Mouse (Mus musculus): ENCODE data around the gene Grid1. TPM values are rescaled to one million over a fixed set of nuclear protein-coding genes. Genes with fewer than 3 reads are reported as not detected.

The Grid1 gene
- polyA plus RNA-seq, 1 experiment from 2014 or later, result 2.5 TPM

DNA sequence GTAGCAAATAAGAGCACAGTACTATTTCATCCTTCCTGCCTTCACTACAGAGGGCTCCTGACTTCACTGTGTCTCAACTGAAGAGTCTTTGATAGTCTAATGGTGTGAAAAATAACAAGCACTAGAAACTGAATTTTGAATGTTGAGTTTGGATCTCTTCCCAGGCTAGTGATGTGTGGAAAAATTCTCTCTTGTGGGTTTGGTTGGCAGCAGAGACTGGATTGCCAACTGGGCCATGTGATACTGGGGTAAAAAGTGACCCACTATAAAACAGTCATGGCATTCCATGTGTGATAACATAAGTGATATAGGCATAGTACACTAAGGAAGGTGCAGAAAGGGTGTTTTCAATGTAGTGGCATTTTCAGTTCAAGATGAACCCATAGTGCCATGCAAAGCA, 699.5 kb downstream of the Grid1 start:
- no peak overlapping the region for H3K9ac ChIP-seq (ENCODE audit: low read depth, low read length)
- H3K27ac ChIP-seq (replicated peaks; ENCODE audit: low read depth, low read length), result no peak overlapping the region
- no peaks in the 10 kb centered on the region for H3K4me1 ChIP-seq (ENCODE audit: control insufficient read depth, insufficient read depth, low read length)
- H3K27me3 ChIP-seq (replicated peaks; ENCODE audit: control insufficient read depth, insufficient read depth, low read length), result no peaks in the 10 kb centered on the region
- H3K4me3 ChIP-seq (ENCODE audit: low read depth, low read length), result no peak overlapping the region
- no peaks in the 10 kb centered on the region for H3K36me3 ChIP-seq (ENCODE audit: control insufficient read depth, insufficient read depth, low read length)
- ATAC-seq (ENCODE audit: low read depth), result no peak
- no peaks in the 10 kb centered on the region for H3K9me3 ChIP-seq (ENCODE audit: control insufficient read depth, low read length)
- H3K4me2 ChIP-seq (ENCODE audit: low read depth, low read length), result no peak overlapping the region
- no peak for DNase-seq (ENCODE audit: low spot score)

DNA sequence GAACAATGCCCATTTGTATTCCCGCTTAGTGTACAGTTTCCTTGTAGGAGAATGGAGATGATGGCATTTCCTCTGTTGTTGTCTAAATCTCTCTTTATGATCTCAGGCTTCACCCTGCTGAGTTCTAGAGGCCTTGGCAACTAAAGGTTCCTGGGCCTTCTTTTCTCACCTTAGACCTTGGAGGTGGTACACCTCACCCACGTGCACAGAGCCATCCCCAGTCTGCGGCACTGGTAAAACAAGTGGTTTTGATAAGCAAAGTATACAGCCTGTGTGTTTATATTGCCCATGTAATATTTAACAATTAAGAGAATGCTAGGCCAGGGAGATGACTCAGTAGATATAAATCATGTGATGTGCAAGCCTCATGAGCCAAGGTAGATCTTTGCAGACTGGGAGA, 718.9 kb downstream of the Grid1 start:
- H3K27ac ChIP-seq (replicated peaks; ENCODE audit: low read depth, low read length), result no peak overlapping the region
- WGBS, result 77% methylated on average over 3 of the region's 3 CpGs

DNA sequence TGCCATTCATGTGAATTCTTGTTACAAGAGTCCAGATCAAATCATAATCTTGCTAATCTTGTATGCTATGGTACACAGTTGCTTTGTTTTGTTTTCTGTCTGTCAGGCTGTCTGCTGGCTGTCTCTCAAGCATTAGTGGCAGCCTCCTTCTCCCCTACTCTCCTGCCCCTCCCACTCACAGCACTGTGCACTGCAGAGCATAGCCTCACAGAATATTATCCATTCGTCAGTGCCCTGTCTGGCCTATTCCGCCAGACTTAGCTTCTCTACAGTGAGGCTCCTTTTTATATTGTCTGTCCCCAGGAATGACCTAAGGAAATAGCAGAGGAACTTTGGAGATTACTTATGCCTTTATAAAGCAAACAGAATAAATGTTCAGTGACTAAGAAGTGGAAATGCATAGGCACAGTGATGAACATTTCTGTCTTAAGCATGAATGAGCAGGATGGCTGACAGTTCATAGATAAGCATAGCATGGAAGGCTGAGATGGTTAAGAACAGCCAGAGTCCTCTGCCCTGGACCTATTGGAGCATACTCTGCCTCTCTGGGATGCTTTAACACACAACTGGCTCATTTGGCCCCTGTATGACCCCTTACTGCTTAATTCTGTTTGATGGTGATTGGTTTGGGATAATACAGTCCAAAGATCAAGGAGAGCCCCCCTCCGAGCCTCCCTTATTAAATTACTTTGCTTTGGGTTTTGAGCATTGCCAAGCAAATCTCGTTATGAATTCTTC, 721.5 kb downstream of the Grid1 start:
- ATAC-seq (ENCODE audit: low read depth) (peak; percentile 37; the same call in 1 of the 2 replicates), DNase-seq (ENCODE audit: low spot score) (peak; percentile 24)
- H3K9me3 ChIP-seq (ENCODE audit: control insufficient read depth, low read length), result no peaks in the 10 kb centered on the region
- no peak overlapping the region for H3K27ac ChIP-seq (replicated peaks; ENCODE audit: low read depth, low read length)
- 53% methylated on average over 4 of the region's 4 CpGs for WGBS
- H3K4me3 ChIP-seq (ENCODE audit: low read depth, low read length), result no peak overlapping the region
- no peak overlapping the region for H3K4me2 ChIP-seq (ENCODE audit: low read depth, low read length)
- no peaks in the 10 kb centered on the region for H3K27me3 ChIP-seq (replicated peaks; ENCODE audit: control insufficient read depth, insufficient read depth, low read length)
- no peak overlapping the region for H3K9ac ChIP-seq (ENCODE audit: low read depth, low read length)
- no peaks in the 10 kb centered on the region for H3K4me1 ChIP-seq (ENCODE audit: control insufficient read depth, insufficient read depth, low read length)
- no peaks in the 10 kb centered on the region for H3K36me3 ChIP-seq (ENCODE audit: control insufficient read depth, insufficient read depth, low read length)

More for the DNA sequence above, 718.9 kb downstream of the Grid1 start:
- Histone ChIP-seq H3K9me3 (ENCODE audit: control insufficient read depth, low read length) (no peaks in the 10 kb centered on the region), H3K4me1 (ENCODE audit: control insufficient read depth, insufficient read depth, low read length) (no peaks in the 10 kb centered on the region), H3K9ac (ENCODE audit: low read depth, low read length) (no peak overlapping the region), H3K27me3 (replicated peaks; ENCODE audit: control insufficient read depth, insufficient read depth, low read length) (no peaks in the 10 kb centered on the region), H3K4me3 (ENCODE audit: low read depth, low read length) (no peak overlapping the region), H3K36me3 (ENCODE audit: control insufficient read depth, insufficient read depth, low read length) (no peaks in the 10 kb centered on the region), H3K4me2 (ENCODE audit: low read depth, low read length) (no peak overlapping the region)
- DNase-seq (ENCODE audit: low spot score) (no peak), ATAC-seq (ENCODE audit: low read depth) (no peak)

GRCm38 (mm10) chr14:35541992-35542380, 722.1 kb downstream of the Grid1 start:
- no peaks in the 10 kb centered on the region for H3K27me3 ChIP-seq (replicated peaks; ENCODE audit: control insufficient read depth, insufficient read depth, low read length)
- H3K27ac ChIP-seq (replicated peaks; ENCODE audit: low read depth, low read length), result no peak overlapping the region
- DNase-seq (ENCODE audit: low spot score), result no peak
- no peak for ATAC-seq (ENCODE audit: low read depth)
- WGBS, result 75% methylated on average over 1 of the region's 1 CpGs
- no peaks in the 10 kb centered on the region for H3K4me1 ChIP-seq (ENCODE audit: control insufficient read depth, insufficient read depth, low read length)
- no peak overlapping the region for H3K4me2 ChIP-seq (ENCODE audit: low read depth, low read length)
- no peaks in the 10 kb centered on the region for H3K36me3 ChIP-seq (ENCODE audit: control insufficient read depth, insufficient read depth, low read length)
- no peaks in the 10 kb centered on the region for H3K9me3 ChIP-seq (ENCODE audit: control insufficient read depth, low read length)
- H3K9ac ChIP-seq (ENCODE audit: low read depth, low read length), result no peak overlapping the region
- no peak overlapping the region for H3K4me3 ChIP-seq (ENCODE audit: low read depth, low read length)

GRCm38 (mm10) chr14:35554288-35554687, 734.4 kb downstream of the Grid1 start:
- DNase-seq (ENCODE audit: low spot score), result no peak
- Histone ChIP-seq H3K4me1 (ENCODE audit: control insufficient read depth, insufficient read depth, low read length) (no peaks in the 10 kb centered on the region), H3K27ac (replicated peaks; ENCODE audit: low read depth, low read length) (no peak overlapping the region), H3K9me3 (ENCODE audit: control insufficient read depth, low read length) (no peaks in the 10 kb centered on the region), H3K4me2 (ENCODE audit: low read depth, low read length) (no peak overlapping the region), H3K4me3 (ENCODE audit: low read depth, low read length) (no peak overlapping the region), H3K9ac (ENCODE audit: low read depth, low read length) (no peak overlapping the region), H3K27me3 (replicated peaks; ENCODE audit: control insufficient read depth, insufficient read depth, low read length) (no peaks in the 10 kb centered on the region), H3K36me3 (ENCODE audit: control insufficient read depth, insufficient read depth, low read length) (no peaks in the 10 kb centered on the region)
- WGBS, result 82% methylated on average over 3 of the region's 3 CpGs
- ATAC-seq (ENCODE audit: low read depth), result no peak

- ATAC-seq (ENCODE audit: low read depth) (no peak), DNase-seq (ENCODE audit: low spot score) (no peak)
- no peaks in the 10 kb centered on the region for H3K4me1 ChIP-seq (ENCODE audit: control insufficient read depth, insufficient read depth, low read length)
- H3K9me3 ChIP-seq (ENCODE audit: control insufficient read depth, low read length), result no peaks in the 10 kb centered on the region
- 87% methylated on average over 3 of the region's 3 CpGs for WGBS
- H3K9ac ChIP-seq (ENCODE audit: low read depth, low read length), result no peak overlapping the region
- H3K4me3 ChIP-seq (ENCODE audit: low read depth, low read length), result no peak overlapping the region
- H3K36me3 ChIP-seq (ENCODE audit: control insufficient read depth, insufficient read depth, low read length), result no peaks in the 10 kb centered on the region
- H3K27me3 ChIP-seq (replicated peaks; ENCODE audit: control insufficient read depth, insufficient read depth, low read length), result no peaks in the 10 kb centered on the region
- H3K4me2 ChIP-seq (ENCODE audit: low read depth, low read length), result no peak overlapping the region
- no peak overlapping the region for H3K27ac ChIP-seq (replicated peaks; ENCODE audit: low read depth, low read length)
These were observed 741.5 kb downstream of the Grid1 start for GRCm38 (mm10) chr14:35561244-35561893.

- DNase-seq (ENCODE audit: low spot score), result no peak
- H3K9me3 ChIP-seq (ENCODE audit: control insufficient read depth, low read length), result no peaks in the 10 kb centered on the region
- no peak overlapping the region for H3K27ac ChIP-seq (replicated peaks; ENCODE audit: low read depth, low read length)
- H3K4me2 ChIP-seq (ENCODE audit: low read depth, low read length), result no peak overlapping the region
- H3K4me1 ChIP-seq (ENCODE audit: control insufficient read depth, insufficient read depth, low read length), result no peaks in the 10 kb centered on the region
- no peaks in the 10 kb centered on the region for H3K27me3 ChIP-seq (replicated peaks; ENCODE audit: control insufficient read depth, insufficient read depth, low read length)
- no peak for ATAC-seq (ENCODE audit: low read depth)
- no peaks in the 10 kb centered on the region for H3K36me3 ChIP-seq (ENCODE audit: control insufficient read depth, insufficient read depth, low read length)
- no peak overlapping the region for H3K9ac ChIP-seq (ENCODE audit: low read depth, low read length)
- 77% methylated on average over 4 of the region's 4 CpGs for WGBS
- no peak overlapping the region for H3K4me3 ChIP-seq (ENCODE audit: low read depth, low read length)
These were observed 753.1 kb downstream of the Grid1 start for GRCm38 (mm10) chr14:35572991-35573502.

- Histone ChIP-seq H3K9ac (ENCODE audit: low read depth, low read length) (no peak overlapping the region), H3K36me3 (ENCODE audit: control insufficient read depth, insufficient read depth, low read length) (no peaks in the 10 kb centered on the region), H3K9me3 (ENCODE audit: control insufficient read depth, low read length) (no peaks in the 10 kb centered on the region), H3K27me3 (replicated peaks; ENCODE audit: control insufficient read depth, insufficient read depth, low read length) (no peaks in the 10 kb centered on the region), H3K4me3 (ENCODE audit: low read depth, low read length) (no peak overlapping the region), H3K27ac (replicated peaks; ENCODE audit: low read depth, low read length) (no peak overlapping the region), H3K4me1 (ENCODE audit: control insufficient read depth, insufficient read depth, low read length) (no peaks in the 10 kb centered on the region), H3K4me2 (ENCODE audit: low read depth, low read length) (no peak overlapping the region)
- DNase-seq (ENCODE audit: low spot score) (no peak), ATAC-seq (ENCODE audit: low read depth) (no peak)
- whole genome bisulfite sequencing, result 68% methylated on average over 2 of the region's 2 CpGs
These were observed 754.6 kb downstream of the Grid1 start for GRCm38 (mm10) chr14:35574489-35574888.

DNA sequence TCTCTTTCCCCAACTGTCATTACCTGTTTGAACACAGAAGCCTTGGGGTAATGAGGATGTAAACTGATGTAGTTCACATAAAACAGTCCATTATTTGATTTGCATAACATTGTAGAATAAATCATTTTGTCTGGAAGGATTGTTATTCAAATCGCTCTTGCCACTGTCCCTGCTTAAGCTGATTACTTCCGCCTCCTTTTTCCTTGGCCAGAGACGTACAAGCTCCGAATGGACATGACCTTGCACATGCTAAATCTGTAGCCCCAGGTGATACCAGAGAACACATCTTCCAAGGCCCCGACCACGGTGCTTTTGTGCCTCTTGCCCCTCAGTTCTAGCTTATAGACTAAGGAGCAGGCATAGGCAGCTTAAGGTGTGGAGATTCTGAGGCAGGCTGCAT, 755.4 kb downstream of the Grid1 start:
- WGBS, result 87% methylated on average over 6 of the region's 6 CpGs
- no peak overlapping the region for H3K4me2 ChIP-seq (ENCODE audit: low read depth, low read length)
- no peaks in the 10 kb centered on the region for H3K9me3 ChIP-seq (ENCODE audit: control insufficient read depth, low read length)
- H3K9ac ChIP-seq (ENCODE audit: low read depth, low read length), result no peak overlapping the region
- no peak overlapping the region for H3K27ac ChIP-seq (replicated peaks; ENCODE audit: low read depth, low read length)
- H3K4me3 ChIP-seq (ENCODE audit: low read depth, low read length), result no peak overlapping the region
- H3K4me1 ChIP-seq (ENCODE audit: control insufficient read depth, insufficient read depth, low read length), result no peaks in the 10 kb centered on the region
- no peaks in the 10 kb centered on the region for H3K36me3 ChIP-seq (ENCODE audit: control insufficient read depth, insufficient read depth, low read length)
- no peaks in the 10 kb centered on the region for H3K27me3 ChIP-seq (replicated peaks; ENCODE audit: control insufficient read depth, insufficient read depth, low read length)
- ATAC-seq (ENCODE audit: low read depth), result no peak
- no peak for DNase-seq (ENCODE audit: low spot score)

All from embryonic facial prominence, embryonic 14.5 days (tissue).